Mouse (Mus musculus) midbrain, postnatal 0 days (tissue): Measurements from ENCODE around the gene Olfr1045. TPM values are rescaled to one million over a fixed set of nuclear protein-coding genes. Genes with fewer than 3 reads are reported as not detected.

Source experiments
- ATAC-seq: fragments of 200-750 bp; cut with Nextera tagmentation; 2 replicates; pipeline ENCODE4 v1.8.0; 2017; ENCODE audit warnings: moderate number of reproducible peaks, mild to moderate bottlenecking, moderate TSS enrichment, moderate library complexity; ENCODE audit not compliant: low FRiP score
- DNase-seq: peaks from one replicate; pipeline ENCODE4 v3.0.0-alpha.2; 2015; ENCODE audit warnings: low spot score
- H3K27ac ChIP-seq: fragments of 300-500 bp; sonication (generic); 2 replicates; pipeline ENCODE4 v1.5.1; 2014; ENCODE audit warnings: low read depth, mild to moderate bottlenecking, low read length, mixed read lengths
- H3K27me3 ChIP-seq: fragments of 300-500 bp; sonication (generic); 2 replicates; pipeline ENCODE4 v1.6.1; 2014; ENCODE audit warnings: low read length, control low read depth, mixed read lengths; ENCODE audit not compliant: insufficient read depth
- H3K36me3 ChIP-seq: fragments of 300-500 bp; sonication (generic); 2 replicates; pipeline ENCODE4 v1.6.1; 2014; ENCODE audit warnings: low read length, control low read depth, mixed read lengths; ENCODE audit not compliant: insufficient read depth
- H3K4me1 ChIP-seq: fragments of 300-500 bp; sonication (generic); 2 replicates; pipeline ENCODE4 v1.6.1; 2014; ENCODE audit warnings: mild to moderate bottlenecking, control low read depth, antibody characterized with exemption, low read length, mixed read lengths; ENCODE audit not compliant: insufficient read depth
- H3K4me2 ChIP-seq: fragments of 300-500 bp; sonication (generic); 2 replicates; pipeline ENCODE4 v1.6.1; 2014; ENCODE audit warnings: low read depth, mild to moderate bottlenecking, low read length, mixed read lengths; ENCODE audit not compliant: poor library complexity, severe bottlenecking
- H3K4me3 ChIP-seq: fragments of 300-500 bp; sonication (generic); 2 replicates; pipeline ENCODE4 v1.5.1; 2014; ENCODE audit warnings: low read depth, mild to moderate bottlenecking, low read length, moderate library complexity
- H3K9ac ChIP-seq: fragments of 300-500 bp; sonication (generic); replicated peaks from 2 replicates; pipeline ENCODE4 v1.6.1; 2014; ENCODE audit warnings: mild to moderate bottlenecking, low read length, moderate library complexity, mixed read lengths; ENCODE audit not compliant: poor library complexity, severe bottlenecking
- H3K9me3 ChIP-seq: fragments of 300-500 bp; sonication (generic); 2 replicates; pipeline ENCODE4 v1.6.1; 2016; ENCODE audit warnings: low read length, control low read depth
- CTCF ChIP-seq: IDR thresholded peaks from 2 replicates; pipeline ENCODE4 v1.5.1; 2016; ENCODE audit warnings: antibody characterized with exemption, mild to moderate bottlenecking
- WGBS: fragments of 180-500 bp; shearing (Covaris S2); extraction: QIAGEN DNeasy Blood & Tissue Kit; methylation state at CpG from one replicate; pipeline ENCODE4 v1.1.7; 2014; 5-methylcytosine and 5-hydroxymethylcytosine counted together
- polyA plus RNA-seq: library from polyadenylated mRNA; unstranded; fragments of >200 nt; fragmentation: Nextera tagmentation; extraction: Ambion mirVana; gene quantifications from 2 replicates; pipeline ENCODE4 v1.2.1, GENCODE M21; 2015
- total RNA-seq: library from RNA; depleted of rRNA; stranded (reverse); fragments of >200 nt; gene quantifications from 2 replicates; pipeline ENCODE4 v1.2.3, GENCODE M21; 2014; rRNA removed

Olfr1045 gene
- total RNA-seq (not detected in 2 replicates), polyA plus RNA-seq (not detected in 2 replicates)

- no peak for TF ChIP-seq CTCF
- H3K36me3 ChIP-seq = no peaks in the 10 kb centered on the region
- H3K27ac ChIP-seq = no peak within 1 kb of the TSS
- H3K27me3 ChIP-seq = no peaks in the 10 kb centered on the region
- no peaks in the 10 kb centered on the region for H3K4me1 ChIP-seq
- no peak within 1 kb of the TSS for H3K4me2 ChIP-seq
- ATAC-seq = no peak
- H3K4me3 ChIP-seq = no peak within 1 kb of the TSS
- no peak for DNase-seq
- H3K9me3 ChIP-seq = no peaks in the 10 kb centered on the region
- H3K9ac ChIP-seq = no peak within 1 kb of the TSS
Observed at GRCm38 (mm10) chr2:86202909-86203308, at the start of gene Olfr1045. Olfr1045 (minus strand) TSS chr2:86203009.

- no peaks in the 10 kb centered on the region for H3K4me1 ChIP-seq
- H3K36me3 ChIP-seq = no peaks in the 10 kb centered on the region
- no peak within 1 kb of the TSS for H3K4me3 ChIP-seq
- H3K9ac ChIP-seq = no peak within 1 kb of the TSS
- DNase-seq (no peak), ATAC-seq (no peak)
- H3K9me3 ChIP-seq = no peaks in the 10 kb centered on the region
- TF ChIP-seq CTCF = no peak
- no peak within 1 kb of the TSS for H3K27ac ChIP-seq
- no peak within 1 kb of the TSS for H3K4me2 ChIP-seq
- H3K27me3 ChIP-seq = no peaks in the 10 kb centered on the region
Observed at GRCm38 (mm10) chr2:86240189-86240588, 37.4 kb upstream of the Olfr1045 start, which contains the start of gene Olfr1048. Olfr1048 (minus strand) TSS chr2:86240289.

GRCm38 (mm10) chr2:86231301-86231700 lies 28.5 kb upstream of the Olfr1045 start, which contains the start of gene Olfr1047:
Olfr1047 (minus strand) TSS chr2:86231401.
- Histone ChIP-seq H3K27me3 (no peaks in the 10 kb centered on the region), H3K4me2 (no peak within 1 kb of the TSS), H3K27ac (no peak within 1 kb of the TSS), H3K36me3 (no peaks in the 10 kb centered on the region), H3K9ac (no peak within 1 kb of the TSS), H3K4me1 (no peaks in the 10 kb centered on the region), H3K9me3 (no peaks in the 10 kb centered on the region), H3K4me3 (no peak within 1 kb of the TSS)
- ATAC-seq (no peak), DNase-seq (no peak)
- WGBS = 83% methylated on average over 1 of the region's 1 CpGs
- no peak for TF ChIP-seq CTCF

GRCm38 (mm10) chr2:86219214-86219613 lies 16.4 kb upstream of the Olfr1045 start, which contains the start of gene Olfr1046:
Olfr1046 (minus strand) TSS chr2:86219314.
- no peak within 1 kb of the TSS for H3K9ac ChIP-seq
- 69% methylated on average over 2 of the region's 2 CpGs for WGBS
- no peak within 1 kb of the TSS for H3K4me2 ChIP-seq
- no peak within 1 kb of the TSS for H3K4me3 ChIP-seq
- DNase-seq (no peak), ATAC-seq (no peak)
- no peak within 1 kb of the TSS for H3K27ac ChIP-seq
- no peak for TF ChIP-seq CTCF
- no peaks in the 10 kb centered on the region for H3K9me3 ChIP-seq
- H3K27me3 ChIP-seq = no peaks in the 10 kb centered on the region
- H3K4me1 ChIP-seq = no peaks in the 10 kb centered on the region
- H3K36me3 ChIP-seq = no peaks in the 10 kb centered on the region

GRCm38 (mm10) chr2:86195863-86196262 lies 6.9 kb downstream of the Olfr1045 start:
- no peak for TF ChIP-seq CTCF
- DNase-seq = no peak
- H3K36me3 ChIP-seq = no peaks in the 10 kb centered on the region
- H3K27me3 ChIP-seq = no peaks in the 10 kb centered on the region
- H3K4me1 ChIP-seq = no peaks in the 10 kb centered on the region
- H3K27ac ChIP-seq = no peak overlapping the region
- no peak overlapping the region for H3K4me3 ChIP-seq
- no peak for ATAC-seq
- no peaks in the 10 kb centered on the region for H3K9me3 ChIP-seq
- H3K4me2 ChIP-seq = no peak overlapping the region
- H3K9ac ChIP-seq = no peak overlapping the region
- WGBS = 34% methylated on average over 1 of the region's 1 CpGs

GRCm38 (mm10) chr2:86185583-86185982 lies 17.2 kb downstream of the Olfr1045 start, which contains the start of gene Olfr52:
Olfr52 (minus strand) TSS chr2:86185683.
- H3K4me1 ChIP-seq = no peaks in the 10 kb centered on the region
- H3K9me3 ChIP-seq = no peaks in the 10 kb centered on the region
- no peak within 1 kb of the TSS for H3K27ac ChIP-seq
- no peak within 1 kb of the TSS for H3K4me2 ChIP-seq
- no peak within 1 kb of the TSS for H3K4me3 ChIP-seq
- DNase-seq = no peak
- no peak for ATAC-seq
- no peaks in the 10 kb centered on the region for H3K36me3 ChIP-seq
- TF ChIP-seq CTCF = no peak
- H3K9ac ChIP-seq = no peak within 1 kb of the TSS
- H3K27me3 ChIP-seq = no peaks in the 10 kb centered on the region
